Mouse (Mus musculus): ENCODE measurements around the gene Tmem232.

- TF ChIP-seq POLR2A (IDR thresholded peaks at IDR 0.05; ENCODE audit: borderline replicate concordance, insufficient read depth, low read length) (no peak), CTCF (IDR thresholded peaks at IDR 0.05; ENCODE audit: borderline replicate concordance, insufficient read depth, low read depth, low read length) (no peak)
Measured at GRCm38 (mm10) chr17:65563345-65563744, 22.8 kb upstream of the Tmem232 start.
